Mouse (Mus musculus) lung, adult 2 months (tissue): ENCODE data around the gene Hoxb9.

Experiments used
- CTCF ChIP-seq: fragments of 200-500 bp; IDR thresholded peaks from 2 replicates; pipeline ENCODE4 v1.5.1; 2011; ENCODE audit warnings: mild to moderate bottlenecking, low read length, control low read depth; ENCODE audit not compliant: insufficient read depth
- POLR2A ChIP-seq: fragments of 200-500 bp; IDR thresholded peaks from 2 replicates; pipeline ENCODE4 v1.6.1; 2011; ENCODE audit warnings: low read depth, mild to moderate bottlenecking, control low read depth, low read length, borderline replicate concordance; ENCODE audit errors: extremely low read depth

- TF ChIP-seq POLR2A = no peak
- no peak for TF ChIP-seq CTCF
Observed at GRCm38 (mm10) chr11:96260310-96260970, 10.8 kb upstream of the Hoxb9 start.
